Mouse (Mus musculus) stomach, postnatal 0 days (tissue): ENCODE data around the gene Ccdc169.

ENCODE experiments used
- CTCF ChIP-seq: IDR thresholded peaks from 2 replicates; pipeline ENCODE4 v1.5.1; 2016; ENCODE audit warnings: antibody characterized with exemption, low read depth, mild to moderate bottlenecking, moderate library complexity
- EP300 ChIP-seq: optimal IDR thresholded peaks from 2 replicates; pipeline ENCODE3; 2016; ENCODE audit warnings: antibody characterized with exemption

DNA sequence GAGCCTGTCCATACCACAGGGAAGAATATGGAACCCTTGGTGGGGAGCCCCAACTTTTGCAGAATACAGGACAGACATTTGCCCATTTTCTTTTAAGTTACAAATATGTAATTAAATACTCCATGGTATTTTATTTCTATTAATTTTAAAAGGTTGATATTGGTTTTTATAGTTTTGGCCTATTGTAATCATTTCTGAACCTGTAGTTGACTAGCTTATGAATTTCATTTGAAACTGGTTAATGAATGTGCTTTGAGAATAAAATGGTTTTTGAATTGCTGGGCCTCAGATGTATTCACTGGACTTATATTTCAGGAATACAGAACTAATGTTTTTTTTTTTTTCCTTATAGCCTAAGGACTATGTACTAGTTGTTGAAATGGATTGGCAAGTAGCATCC is at the start of gene Ccdc169:
- TF ChIP-seq CTCF (no peak), EP300 (no peak)
